Mouse (Mus musculus) adrenal gland, postnatal 14 days (tissue): ENCODE measurements around the gene Dync1li2. TPM values are rescaled to one million over a fixed set of nuclear protein-coding genes. Genes with fewer than 3 reads are reported as not detected.

Experiments
- DNase-seq: peaks from one replicate; pipeline ENCODE4 v3.0.0; 2021; ENCODE audit warnings: mixed read lengths
- total RNA-seq: library from RNA; stranded (reverse); gene quantifications from 2 replicates; pipeline ENCODE4 v1.2.3, GENCODE M21; 2021

Dync1li2 gene
- total RNA-seq, 1 experiment from 2014 or later: 93.9 TPM

- no peak for DNase-seq
Measured at GRCm38 (mm10) chr8:104414204-104414603, 28.6 kb downstream of the Dync1li2 start.

GRCm38 (mm10) chr8:104413770-104414169 is 29.1 kb downstream of the Dync1li2 start:
- DNase-seq: no peak

- no peak for DNase-seq
Measured at GRCm38 (mm10) chr8:104412805-104413532, 29.9 kb downstream of the Dync1li2 start.

DNA sequence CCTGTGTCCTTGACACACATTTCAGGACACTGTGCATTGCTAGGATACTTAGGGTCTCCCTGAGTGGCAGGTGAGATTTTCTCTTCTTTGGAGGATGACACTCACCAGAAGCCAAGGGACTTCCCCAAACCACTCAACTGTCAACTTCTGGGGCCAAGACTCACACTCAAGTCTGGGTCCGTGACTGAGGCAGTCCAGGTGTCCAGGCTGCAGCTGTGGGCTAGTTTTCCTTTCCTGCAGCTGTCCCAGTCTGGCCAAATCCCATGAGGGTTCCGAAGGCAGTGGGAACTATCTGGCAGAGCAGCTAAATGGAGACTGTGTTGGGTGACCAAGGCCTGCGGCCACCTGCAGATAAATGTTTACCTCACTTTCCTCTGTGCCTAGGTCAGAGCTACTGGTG is 30.9 kb downstream of the Dync1li2 start:
- DNase-seq: no peak

DNA sequence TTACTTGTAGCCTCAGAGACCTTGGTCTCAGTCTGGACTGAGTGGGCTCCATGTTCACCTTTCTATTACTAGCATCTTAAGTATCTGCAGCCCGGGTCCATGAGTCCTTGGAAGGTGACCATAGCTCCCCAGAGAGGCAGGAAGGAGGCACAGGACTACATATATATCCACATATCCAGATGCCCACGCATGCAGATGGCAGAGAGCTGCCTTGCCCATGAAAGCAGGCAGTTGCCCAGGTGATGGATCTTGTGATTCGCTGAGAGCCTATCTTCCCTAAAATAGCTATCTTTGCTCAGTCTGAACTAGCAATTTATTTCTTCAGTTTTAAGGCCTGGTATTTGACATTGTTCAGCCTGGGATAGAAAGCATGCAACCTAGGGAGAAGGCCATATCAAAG is 31.4 kb downstream of the Dync1li2 start:
- DNase-seq: no peak

DNA sequence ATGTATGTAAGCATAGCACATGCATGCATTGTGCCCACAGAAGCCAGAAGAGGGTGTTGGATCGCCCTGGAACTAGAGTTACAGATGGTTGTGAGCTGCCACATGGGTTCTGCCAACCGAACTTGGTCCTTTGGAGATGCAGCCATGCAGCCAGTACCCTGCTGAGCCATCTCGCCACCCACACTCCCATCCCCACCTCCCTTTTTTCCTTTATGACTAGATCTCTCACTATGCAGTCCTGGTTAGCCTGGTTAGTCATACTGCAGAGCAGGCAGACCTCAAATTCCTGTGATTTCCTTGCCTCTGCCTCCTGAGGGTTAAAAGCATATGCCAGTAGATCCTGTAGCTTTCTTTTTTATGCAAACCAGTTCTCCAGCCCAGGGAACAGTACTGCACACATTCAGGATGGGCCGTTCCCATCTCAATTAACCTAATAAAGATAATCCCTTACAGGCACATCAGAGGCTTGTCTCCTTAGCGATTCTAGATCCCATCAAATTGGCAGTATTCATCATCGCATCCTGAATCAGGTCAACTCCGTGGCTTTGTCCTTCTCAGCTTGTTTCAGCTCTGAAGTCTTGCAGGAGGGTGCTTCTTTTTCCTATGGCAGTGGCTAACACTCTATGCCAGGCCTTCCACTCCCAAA is 32.1 kb downstream of the Dync1li2 start:
- DNase-seq: no peak

GRCm38 (mm10) chr8:104408328-104409110 is 34.3 kb downstream of the Dync1li2 start:
- DNase-seq: no peak

DNA sequence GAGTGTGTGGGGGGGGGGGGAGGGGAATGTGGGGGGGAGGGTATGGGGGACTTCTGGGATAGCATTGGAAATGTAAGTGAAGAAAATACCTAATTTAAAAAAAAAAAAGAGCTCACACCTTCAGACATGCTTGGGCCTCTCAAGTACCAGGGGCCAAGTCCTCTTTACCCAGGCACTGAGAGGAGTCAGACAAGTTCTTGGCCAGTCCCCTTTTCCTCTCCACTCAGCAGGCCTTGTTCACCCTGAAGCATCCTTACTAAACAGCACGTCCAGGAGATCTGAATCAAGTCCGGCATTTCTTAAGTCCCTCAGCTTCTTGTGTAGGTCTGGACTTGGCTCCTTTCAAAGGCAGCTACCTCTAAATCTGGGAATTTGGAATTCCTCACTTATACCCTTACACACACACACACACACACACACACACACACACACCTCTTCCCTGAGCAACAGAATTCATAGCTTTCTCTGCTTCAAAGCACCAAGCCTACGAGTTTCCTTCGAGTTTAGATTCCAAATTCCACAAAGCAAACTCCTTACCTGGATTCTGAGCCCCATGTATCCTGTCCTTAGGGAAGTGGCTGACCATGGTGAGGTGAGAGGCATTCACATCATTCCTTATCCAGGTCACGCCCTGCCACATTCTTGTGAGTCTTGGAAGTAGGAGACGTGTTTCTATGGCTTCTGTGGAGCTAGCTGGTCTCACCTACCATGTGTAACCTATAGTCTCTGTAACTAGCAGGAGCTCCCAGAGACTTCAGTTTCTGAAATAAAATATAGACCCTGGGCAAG is 36.3 kb downstream of the Dync1li2 start:
- DNase-seq: no peak

DNA sequence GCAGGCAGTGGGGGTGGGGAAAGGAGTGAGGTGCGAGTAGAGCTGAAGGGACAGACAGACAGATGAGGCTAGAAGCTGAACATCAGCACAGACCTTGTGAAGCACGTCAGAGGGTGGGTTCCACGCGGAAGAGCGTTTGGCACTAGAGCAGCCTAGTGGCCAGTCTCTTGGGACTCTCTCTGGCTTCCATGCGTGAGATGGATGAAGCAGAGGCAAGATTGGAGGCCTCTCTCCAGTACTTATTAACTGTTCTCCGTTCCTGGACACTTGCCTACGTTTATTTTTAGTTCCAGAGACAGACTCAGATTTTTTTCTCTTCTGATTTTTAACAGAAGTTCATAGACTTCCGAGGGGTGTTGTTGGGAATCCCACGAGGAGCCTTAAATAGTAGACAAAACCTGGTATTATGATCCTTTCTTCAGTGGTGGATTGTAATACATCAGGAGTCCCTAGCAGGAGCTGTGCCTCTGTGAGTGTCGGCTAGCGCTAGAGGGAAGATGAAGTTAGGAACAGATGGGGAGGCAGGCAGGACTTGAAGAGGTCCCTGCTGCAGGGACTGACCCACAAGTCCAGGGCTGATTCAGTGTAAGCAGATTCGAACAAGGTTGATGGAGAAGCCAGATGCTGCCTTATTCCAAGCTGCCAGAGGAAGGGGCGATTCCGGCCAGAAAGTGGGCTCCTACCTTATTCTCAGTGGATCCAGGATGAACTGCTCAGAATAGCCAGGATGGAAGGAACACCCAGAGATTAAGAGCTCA is 37.2 kb downstream of the Dync1li2 start:
- DNase-seq: no peak

DNA sequence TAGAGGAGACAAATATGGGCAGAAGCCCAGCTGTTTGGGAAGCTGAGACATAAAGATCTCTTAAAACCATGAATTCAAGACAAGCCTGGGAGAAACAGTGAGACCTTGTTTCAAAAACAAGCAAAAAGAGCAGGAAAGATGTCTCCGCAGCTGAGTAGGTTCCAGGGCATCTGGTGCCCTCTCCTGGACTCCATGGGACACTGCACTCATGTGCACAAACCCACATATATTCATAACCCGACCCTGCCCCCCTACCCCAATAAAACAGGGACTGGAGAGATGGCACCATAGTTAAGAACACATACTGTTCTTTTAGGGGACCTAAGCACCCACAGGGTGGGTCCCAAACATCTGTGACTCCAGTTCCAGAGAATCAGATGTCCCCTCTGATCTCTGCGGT is 39.3 kb downstream of the Dync1li2 start:
- DNase-seq: peak; percentile 52

- peak; percentile 85 for DNase-seq
Measured at GRCm38 (mm10) chr8:104395703-104396357, 47.0 kb downstream of the Dync1li2 start, which contains the start of gene Cmtm4. Gene Cmtm4 (minus strand): TSS chr8:104395807.

- peak; percentile 63 for DNase-seq
Measured at GRCm38 (mm10) chr8:104394801-104395702, 47.8 kb downstream of the Dync1li2 start.

DNA sequence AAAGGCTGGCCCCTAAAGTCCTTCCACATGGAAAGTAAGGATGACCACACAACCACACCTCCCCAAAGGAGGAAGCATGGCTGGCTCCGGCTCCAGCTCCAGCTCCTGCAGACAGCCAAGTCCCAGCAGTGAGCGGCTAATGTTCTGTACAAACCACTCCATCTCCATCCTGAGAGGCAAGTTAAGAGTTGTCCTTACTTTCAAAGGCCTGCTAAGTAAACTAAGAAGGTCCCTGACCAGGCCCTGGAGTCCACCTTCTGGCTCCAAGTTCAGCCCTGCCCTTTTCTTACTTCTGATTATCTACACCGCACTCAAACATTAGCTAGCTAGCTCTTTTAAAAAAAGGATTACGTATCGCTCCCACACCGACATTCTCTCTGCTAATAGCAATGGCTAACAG is 49.1 kb downstream of the Dync1li2 start:
- DNase-seq: no peak

- DNase-seq: no peak
Measured at GRCm38 (mm10) chr8:104393139-104393538, 49.7 kb downstream of the Dync1li2 start.

DNA sequence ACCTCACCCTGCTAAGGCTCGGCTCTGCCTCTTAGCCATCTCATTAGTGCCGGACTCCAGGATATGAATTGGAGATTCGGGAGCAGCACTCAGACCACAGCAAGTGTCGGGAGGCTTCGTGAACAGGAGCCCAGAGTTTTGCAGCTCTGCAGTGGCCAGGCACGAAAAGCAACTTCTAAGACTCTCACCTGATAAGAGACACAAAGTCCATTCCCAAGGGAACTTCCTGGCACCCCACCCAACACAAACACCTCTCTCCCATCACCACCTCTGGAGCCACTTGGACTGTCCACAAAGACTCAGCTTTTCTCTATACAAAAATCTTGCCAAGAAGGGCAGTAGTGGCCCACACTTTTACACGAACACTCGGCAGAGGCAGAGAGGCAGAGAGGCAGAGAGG is 52.6 kb downstream of the Dync1li2 start:
- DNase-seq: no peak

- peak; percentile 75 for DNase-seq
Measured at GRCm38 (mm10) chr8:104387980-104388379, 54.9 kb downstream of the Dync1li2 start.

GRCm38 (mm10) chr8:104387501-104387900 is 55.3 kb downstream of the Dync1li2 start:
- DNase-seq: no peak

- no peak for DNase-seq
Measured at GRCm38 (mm10) chr8:104386693-104387092, 56.2 kb downstream of the Dync1li2 start.

DNA sequence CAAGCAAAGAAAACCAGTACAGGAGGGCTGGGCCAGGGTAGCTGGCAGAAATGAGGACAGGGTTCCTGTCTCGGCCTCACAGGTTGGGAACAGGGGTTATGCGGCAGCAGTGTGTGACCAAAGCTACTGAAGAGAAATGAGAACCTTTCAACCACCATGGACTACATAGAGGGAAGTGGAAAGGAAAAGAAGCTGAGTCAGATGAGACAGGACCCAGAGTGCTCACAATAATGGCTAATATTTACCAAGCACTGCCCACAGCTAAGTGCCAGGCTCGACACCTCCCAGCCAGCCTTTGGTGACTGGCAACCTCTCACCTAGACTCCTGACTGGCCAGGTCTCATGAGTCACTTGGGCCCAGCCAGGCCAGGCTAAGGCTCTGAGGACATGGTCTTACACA is 58.9 kb downstream of the Dync1li2 start:
- DNase-seq: peak; percentile 55

DNA sequence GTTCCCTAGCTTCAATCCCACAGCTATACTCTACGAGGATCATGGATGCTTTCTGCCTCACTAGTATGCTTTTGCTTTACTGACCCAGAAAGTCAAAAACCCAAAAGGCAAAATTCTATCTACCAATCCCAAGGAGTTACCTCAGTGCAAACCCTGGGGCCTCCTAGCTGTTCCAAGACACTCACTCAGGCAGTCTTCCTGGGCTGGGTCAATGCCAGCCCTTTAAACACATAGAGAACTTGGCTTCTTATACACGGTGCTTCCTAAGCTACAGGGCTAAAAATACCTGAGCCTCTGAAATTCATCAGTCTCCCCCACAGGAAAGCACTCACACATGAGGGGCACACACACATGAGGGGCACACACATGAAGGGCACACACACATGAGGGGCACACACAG is 59.6 kb downstream of the Dync1li2 start:
- peak; percentile 22 for DNase-seq
